Mouse (Mus musculus): ENCODE results near the gene Stox1. TPM values are rescaled to one million over a fixed set of nuclear protein-coding genes. Genes with fewer than 3 reads are reported as not detected.
"Not testable (repeated sequence)": the region's sequence is repeated elsewhere in the genome, so short reads cannot be mapped to it uniquely, and the experiment has no call there.

Gene Stox1
- total RNA-seq (2021), result 0.82 and 2.0 TPM in 2 replicates
- long read RNA-seq, partial matches to known transcripts, result 1 of 1 reads
- long read RNA-seq, other reads (novel, unspliced or antisense), result 0 of 1 reads

GRCm38 (mm10) chr10:62725771-62726687, at the start of gene Stox1:
Gene Stox1, minus strand, starts transcription at chr10:62726128.
- DNase-seq, result peak; percentile 69

GRCm38 (mm10) chr10:62750781-62751180, 24.9 kb upstream of the Stox1 start:
- DNase-seq, result no peak

GRCm38 (mm10) chr10:62739961-62740737, 14.2 kb upstream of the Stox1 start:
- no peak for DNase-seq

- DNase-seq, result no peak
Measured at GRCm38 (mm10) chr10:62736965-62737688, 11.2 kb upstream of the Stox1 start.

GRCm38 (mm10) chr10:62730826-62731225, 4.9 kb upstream of the Stox1 start:
- DNase-seq, result no peak

GRCm38 (mm10) chr10:62724936-62725335, 992 bp downstream of the Stox1 start:
- DNase-seq, result no peak

GRCm38 (mm10) chr10:62722701-62723100, 3.2 kb downstream of the Stox1 start:
- no peak for DNase-seq

GRCm38 (mm10) chr10:62720574-62720973, 5.4 kb downstream of the Stox1 start:
- not testable (repeated sequence) for DNase-seq

GRCm38 (mm10) chr10:62713457-62713856, 12.5 kb downstream of the Stox1 start:
- no peak for DNase-seq

- no peak for DNase-seq
Measured at GRCm38 (mm10) chr10:62703579-62703978, 22.3 kb downstream of the Stox1 start.

- DNase-seq, result no peak
Measured at GRCm38 (mm10) chr10:62702436-62702835, 23.5 kb downstream of the Stox1 start.

GRCm38 (mm10) chr10:62692771-62693170, 33.2 kb downstream of the Stox1 start:
- no peak for DNase-seq

- DNase-seq, result no peak
Measured at GRCm38 (mm10) chr10:62692244-62692643, 33.7 kb downstream of the Stox1 start.

- no peak for DNase-seq
Measured at GRCm38 (mm10) chr10:62687032-62687674, 38.8 kb downstream of the Stox1 start.

GRCm38 (mm10) chr10:62683043-62683442, 42.9 kb downstream of the Stox1 start:
- DNase-seq, result peak; percentile 35

- no peak for DNase-seq
Measured at GRCm38 (mm10) chr10:62679833-62680232, 46.1 kb downstream of the Stox1 start.

- no peak for DNase-seq
Measured at GRCm38 (mm10) chr10:62677329-62677728, 48.6 kb downstream of the Stox1 start.

GRCm38 (mm10) chr10:62676196-62676595, 49.7 kb downstream of the Stox1 start:
- DNase-seq, result no peak

GRCm38 (mm10) chr10:62672359-62672758, 53.6 kb downstream of the Stox1 start:
- DNase-seq, result no peak

GRCm38 (mm10) chr10:62669245-62669644, 56.7 kb downstream of the Stox1 start:
- DNase-seq, result no peak

GRCm38 (mm10) chr10:62668463-62668862, 57.5 kb downstream of the Stox1 start:
- no peak for DNase-seq

GRCm38 (mm10) chr10:62668043-62668442, 57.9 kb downstream of the Stox1 start:
- DNase-seq, result no peak
